ENCODE assay signal across 21 mouse cellular contexts in genomic region chr8:64672920-64673319, GRCm38 (mm10).
"Had no signal": no experiment of that assay in that cellular context is flagged by ENCODE, and none has a peak within 500 bp of the region (broad histone marks: within the 10 kb centered on the region; RNA-seq: fewer than 3 reads in every experiment).

No protein-coding gene starts in this region.

- H3K4me1 ChIP-seq: limb, embryonic 12.5 days; neural tube, embryonic 15.5 days; stomach, embryonic 15.5 days had no signal

- H3K27ac ChIP-seq: kidney, embryonic 15.5 days; limb, embryonic 12.5 days; limb, embryonic 15.5 days; liver, embryonic 14.5 days; macrophage; neural tube, embryonic 12.5 days; neural tube, embryonic 15.5 days; stomach, embryonic 15.5 days had no signal

- ATAC-seq: liver, postnatal 0 days; lung, postnatal 0 days had no signal

- H3K9ac ChIP-seq: kidney, embryonic 15.5 days; limb, embryonic 12.5 days; limb, embryonic 15.5 days; liver, embryonic 14.5 days; liver, postnatal 0 days; lung, embryonic 14.5 days; neural tube, embryonic 12.5 days; neural tube, embryonic 15.5 days; stomach, embryonic 15.5 days had no signal

- H3K4me3 ChIP-seq: kidney, embryonic 15.5 days; limb, embryonic 12.5 days; limb, embryonic 15.5 days; neural tube, embryonic 12.5 days; neural tube, embryonic 15.5 days; stomach, embryonic 15.5 days had no signal

- H3K9me3 ChIP-seq: kidney, embryonic 15.5 days; limb, embryonic 15.5 days; neural tube, embryonic 15.5 days; stomach, embryonic 15.5 days had no signal

- H3K27me3 ChIP-seq: kidney, embryonic 15.5 days; limb, embryonic 12.5 days; limb, embryonic 15.5 days; neural tube, embryonic 12.5 days; neural tube, embryonic 15.5 days; stomach, embryonic 15.5 days had no signal

- H3K4me2 ChIP-seq: kidney, embryonic 15.5 days; limb, embryonic 12.5 days; limb, embryonic 15.5 days; liver, embryonic 11.5 days; lung, embryonic 14.5 days; neural tube, embryonic 12.5 days; neural tube, embryonic 15.5 days; stomach, embryonic 15.5 days had no signal

- DNase-seq: kidney, adult 2 months; kidney, postnatal 10 days; kidney, postnatal 36 days; layer of hippocampus, adult 9-11 months; left cerebral cortex, postnatal 4 days; liver, postnatal 0 days; lung, embryonic 14.5 days; midbrain, embryonic 14.5 days; right cerebral cortex, postnatal 25 days; spleen, adult 18-20 months; thymus, postnatal 25 days had no signal

- H3K36me3 ChIP-seq: kidney, embryonic 15.5 days; limb, embryonic 12.5 days; limb, embryonic 15.5 days; neural tube, embryonic 12.5 days; neural tube, embryonic 15.5 days; stomach, embryonic 15.5 days had no signal
